Mouse (Mus musculus) kidney, adult 2 months (tissue): ENCODE measurements at regions not wholly inside any gene's neighbourhood (a gene's known extent, or its start where the extent isn't known, plus 50 kb on each side); places are given as distances from the start of the nearest gene placed in this dataset.
"Not testable (repeated sequence)": the region's sequence is repeated elsewhere in the genome, so short reads cannot be mapped to it uniquely, and the experiment has no call there.

Experiments used
- DNase-seq: peaks from one replicate; pipeline ENCODE4 v3.0.0; 2021
- H3K27ac ChIP-seq: fragments of 200-500 bp; 2 replicates; pipeline ENCODE4 v1.5.1; 2012; ENCODE audit warnings: low read depth, low read length, control low read depth, inconsistent platforms; ENCODE audit not compliant: insufficient read depth
- H3K27me3 ChIP-seq: fragments of 200-500 bp; replicated peaks from 2 replicates; pipeline ENCODE4 v1.6.1; 2012; ENCODE audit warnings: mild to moderate bottlenecking, moderate library complexity, low read length, inconsistent platforms; ENCODE audit not compliant: control insufficient read depth, insufficient read depth
- H3K36me3 ChIP-seq: fragments of 200-500 bp; 2 replicates; pipeline ENCODE4 v1.6.1; 2012; ENCODE audit warnings: mild to moderate bottlenecking, moderate library complexity, low read length, inconsistent platforms; ENCODE audit not compliant: control insufficient read depth, insufficient read depth
- H3K4me1 ChIP-seq: fragments of 200-500 bp; 2 replicates; pipeline ENCODE4 v1.6.1; 2011; ENCODE audit warnings: low read length; ENCODE audit not compliant: control insufficient read depth, insufficient read depth
- H3K4me3 ChIP-seq: fragments of 200-500 bp; 2 replicates; pipeline ENCODE4 v1.5.1; 2011; ENCODE audit warnings: mild to moderate bottlenecking, low read depth, low read length, control low read depth; ENCODE audit not compliant: insufficient read depth
- CTCF ChIP-seq: fragments of 200-500 bp; conservative IDR thresholded peaks from 2 replicates; pipeline ENCODE4 v1.5.1; 2011; ENCODE audit warnings: low read depth, mild to moderate bottlenecking, control low read depth, low read length, moderate library complexity, mixed read lengths; ENCODE audit not compliant: insufficient read depth, insufficient read length
- POLR2A ChIP-seq: fragments of 200-500 bp; IDR thresholded peaks from one replicate; pipeline ENCODE4 v1.6.1; 2011; ENCODE audit warnings: low read depth, low read length, control low read depth
- WGBS: fragments of 180-500 bp; shearing (Covaris S2); methylation state at CpG from one replicate; pipeline ENCODE4 v1.1.7; 2018; 5-methylcytosine and 5-hydroxymethylcytosine counted together

- DNase-seq: no peak
- TF ChIP-seq POLR2A (no peak), CTCF (no peak)
- 54% methylated on average over 3 of the region's 3 CpGs for WGBS
Observed at GRCm38 (mm10) chr1:150216672-150217071, 102.5 kb upstream of the Pdc start.

GRCm38 (mm10) chr1:150218802-150219201 is 100.4 kb upstream of the Pdc start:
- Histone ChIP-seq H3K4me3 (no peak overlapping the region), H3K27ac (no peak overlapping the region), H3K4me1 (no peaks in the 10 kb centered on the region), H3K27me3 (no peaks in the 10 kb centered on the region), H3K36me3 (no peaks in the 10 kb centered on the region)
- WGBS: 55% methylated on average over 2 of the region's 2 CpGs
- no peak for TF ChIP-seq POLR2A
- no peak for TF ChIP-seq CTCF
- DNase-seq: no peak

More at GRCm38 (mm10) chr1:150216672-150217071, 102.5 kb upstream of the Pdc start:
- Histone ChIP-seq H3K27me3 (no peaks in the 10 kb centered on the region), H3K4me3 (no peak overlapping the region), H3K4me1 (no peaks in the 10 kb centered on the region), H3K27ac (no peak overlapping the region), H3K36me3 (no peaks in the 10 kb centered on the region)

- 49% methylated on average over 6 of the region's 6 CpGs for WGBS
- Histone ChIP-seq H3K36me3 (no peaks in the 10 kb centered on the region), H3K4me3 (no peak overlapping the region), H3K27me3 (no peaks in the 10 kb centered on the region), H3K27ac (no peak overlapping the region), H3K4me1 (no peaks in the 10 kb centered on the region)
- no peak for DNase-seq
- TF ChIP-seq CTCF (no peak), POLR2A (no peak)
Observed at GRCm38 (mm10) chr1:150225529-150225928, 93.7 kb upstream of the Pdc start.

- H3K27me3 ChIP-seq, DNase-seq: not testable (repeated sequence)
- 89% methylated on average over 1 of the region's 1 CpGs for whole genome bisulfite sequencing
Observed at GRCm38 (mm10) chr1:150239504-150239903, 79.7 kb upstream of the Pdc start.

GRCm38 (mm10) chr1:150240110-150240509 is 79.1 kb upstream of the Pdc start:
- no peaks in the 10 kb centered on the region for H3K4me1 ChIP-seq
- no peak for TF ChIP-seq CTCF
- TF ChIP-seq POLR2A: no peak
- no peaks in the 10 kb centered on the region for H3K27me3 ChIP-seq
- H3K27ac ChIP-seq: no peak overlapping the region
- DNase-seq: no peak
- no peak overlapping the region for H3K4me3 ChIP-seq
- H3K36me3 ChIP-seq: no peaks in the 10 kb centered on the region
- WGBS: 82% methylated on average over 3 of the region's 3 CpGs

More at GRCm38 (mm10) chr1:150239504-150239903, 79.7 kb upstream of the Pdc start:
- H3K4me3 ChIP-seq, H3K36me3 ChIP-seq, H3K27ac ChIP-seq, H3K4me1 ChIP-seq: not testable (repeated sequence)

GRCm38 (mm10) chr1:150241153-150241552 is 78.1 kb upstream of the Pdc start:
- no peaks in the 10 kb centered on the region for H3K36me3 ChIP-seq
- TF ChIP-seq CTCF (no peak), POLR2A (no peak)
- no peak overlapping the region for H3K4me3 ChIP-seq
- H3K27me3 ChIP-seq: no peaks in the 10 kb centered on the region
- no peak for DNase-seq
- WGBS: 82% methylated on average over 4 of the region's 4 CpGs
- no peak overlapping the region for H3K27ac ChIP-seq
- H3K4me1 ChIP-seq: no peaks in the 10 kb centered on the region

- Histone ChIP-seq H3K27ac (no peak overlapping the region), H3K4me3 (no peak overlapping the region), H3K4me1 (no peaks in the 10 kb centered on the region), H3K27me3 (no peaks in the 10 kb centered on the region), H3K36me3 (no peaks in the 10 kb centered on the region)
- peak; percentile 19 for DNase-seq
- TF ChIP-seq POLR2A (no peak), CTCF (no peak)
Observed at GRCm38 (mm10) chr1:150242108-150242507, 77.1 kb upstream of the Pdc start.

GRCm38 (mm10) chr1:150244916-150245315 is 74.3 kb upstream of the Pdc start:
- Histone ChIP-seq H3K4me3 (no peak overlapping the region), H3K27ac (no peak overlapping the region), H3K27me3 (no peaks in the 10 kb centered on the region), H3K36me3 (no peaks in the 10 kb centered on the region), H3K4me1 (no peaks in the 10 kb centered on the region)
- WGBS: 61% methylated on average over 3 of the region's 3 CpGs
- no peak for TF ChIP-seq CTCF
- DNase-seq: no peak
